In the genomic region with DNA sequence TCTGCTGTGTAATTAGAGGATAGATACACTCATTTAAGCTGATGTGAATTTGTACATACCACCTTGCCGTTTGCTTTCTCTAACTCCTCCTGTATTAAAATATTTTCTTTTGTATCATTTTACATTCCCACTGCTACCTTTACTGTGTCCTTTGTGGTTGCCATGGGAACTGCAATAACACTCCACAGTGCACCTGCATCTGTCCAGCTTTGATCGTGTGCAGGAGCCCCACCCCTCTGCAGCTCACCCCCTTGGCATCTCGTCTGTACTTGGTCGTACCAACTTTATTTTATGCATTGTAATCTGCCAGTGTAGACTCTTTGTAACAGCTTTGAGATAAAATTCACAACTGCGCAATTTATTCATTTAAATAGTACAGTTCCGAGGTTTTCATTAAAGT, we compare ENCODE assay signal across 35 mouse cellular contexts. TPM values are rescaled to one million over a fixed set of nuclear protein-coding genes. Genes with fewer than 3 reads are reported as not detected.
DNase-seq lines count a peak whose midpoint lies in the region; ATAC-seq and TF ChIP-seq lines count a peak whose summit lies in the region.
"Had no signal": no experiment of that assay in that cellular context is flagged by ENCODE, and none has a peak within 500 bp of the region (broad histone marks: within the 10 kb centered on the region; RNA-seq: fewer than 3 reads in every experiment).

No protein-coding gene starts in this region.

- ATAC-seq in midbrain, embryonic 15.5 days (replicated peaks), result peak; percentile 54; the same call in 1 of the 2 replicates
- no peak for ATAC-seq in midbrain, embryonic 13.5 days
- ATAC-seq: forebrain, embryonic 16.5 days; intestine, embryonic 16.5 days had no signal

- H3K27ac ChIP-seq in heart, embryonic 10.5 days, result no peak overlapping the region
- H3K27ac ChIP-seq in midbrain, embryonic 15.5 days, result no peak overlapping the region
- H3K27ac ChIP-seq in midbrain, embryonic 13.5 days, result no peak overlapping the region
- no peak overlapping the region for H3K27ac ChIP-seq in thymus, adult 2 months (ENCODE audit: control insufficient read depth, insufficient read depth, low read length)
- H3K27ac ChIP-seq: embryonic facial prominence, embryonic 13.5 days; heart, embryonic 15.5 days; layer of hippocampus, adult 2 months; left cerebral cortex, adult 2 months; limb, embryonic 12.5 days; liver, embryonic 15.5 days; lung, embryonic 15.5 days; macrophage had no signal

- TF ChIP-seq CTCF in thymus, adult 2 months (IDR thresholded peaks at IDR 0.05; ENCODE audit: borderline replicate concordance, control insufficient read depth, extremely low read depth, insufficient read depth, low read length, poor library complexity), result no peak

- peak; percentile 4 for DNase-seq in heart, adult 11 months
- no peak for DNase-seq in heart, embryonic 10.5 days (ENCODE audit: low spot score)
- DNase-seq in thymus, adult 2 months, result peak; percentile 33
- peak; percentile 38 for DNase-seq in thymus, postnatal 4 days
- no peak for DNase-seq in urinary bladder, postnatal 4 days (ENCODE audit: low spot score in 2 of 2)
- DNase-seq: adrenal gland, adult 8-10 months; cerebellum, adult 11 months; cerebellum, adult 9-10 months; cerebellum, postnatal 36 days; embryo, embryonic 11 days; gastrocnemius, postnatal 10 days; kidney, adult 8-10 months; kidney, postnatal 36 days; right cerebral cortex, postnatal 25 days had no signal

- WGBS in heart, embryonic 10.5 days, result 81% methylated on average over 6 of the region's 6 CpGs
- WGBS in midbrain, embryonic 15.5 days, result 69% methylated on average over 6 of the region's 6 CpGs
- 74% methylated on average over 6 of the region's 6 CpGs for WGBS in midbrain, embryonic 13.5 days
- 51% methylated on average over 6 of the region's 6 CpGs for WGBS in thymus, adult 2 months

- H3K9ac ChIP-seq in midbrain, embryonic 15.5 days, result no peak overlapping the region
- H3K9ac ChIP-seq in midbrain, embryonic 13.5 days (replicated peaks), result no peak overlapping the region
- H3K9ac ChIP-seq: embryonic facial prominence, embryonic 13.5 days; heart, embryonic 15.5 days; limb, embryonic 12.5 days; liver, embryonic 15.5 days; lung, embryonic 15.5 days had no signal

- H3K4me3 ChIP-seq in heart, embryonic 10.5 days, result no peak overlapping the region
- no peak overlapping the region for H3K4me3 ChIP-seq in midbrain, embryonic 15.5 days
- H3K4me3 ChIP-seq in midbrain, embryonic 13.5 days (replicated peaks), result no peak overlapping the region
- H3K4me3 ChIP-seq in thymus, adult 2 months (ENCODE audit: control insufficient read depth, insufficient read depth, low read length), result no peak overlapping the region
- H3K4me3 ChIP-seq: embryonic facial prominence, embryonic 13.5 days; erythroblast, embryonic 14.5 days; heart, embryonic 15.5 days; layer of hippocampus, adult 2 months; left cerebral cortex, adult 2 months; limb, embryonic 12.5 days; liver, embryonic 15.5 days; lung, embryonic 15.5 days had no signal

- no peak overlapping the region for H3K4me2 ChIP-seq in midbrain, embryonic 15.5 days
- H3K4me2 ChIP-seq in midbrain, embryonic 13.5 days (replicated peaks), result no peak overlapping the region
- H3K4me2 ChIP-seq: embryonic facial prominence, embryonic 13.5 days; heart, embryonic 15.5 days; limb, embryonic 12.5 days; liver, embryonic 15.5 days; lung, embryonic 15.5 days; midbrain, embryonic 11.5 days had no signal

- no peaks in the 10 kb centered on the region for H3K36me3 ChIP-seq in heart, embryonic 10.5 days
- H3K36me3 ChIP-seq in midbrain, embryonic 15.5 days (replicated peaks), result no peaks in the 10 kb centered on the region
- no peaks in the 10 kb centered on the region for H3K36me3 ChIP-seq in midbrain, embryonic 13.5 days
- no peaks in the 10 kb centered on the region for H3K36me3 ChIP-seq in thymus, adult 2 months (ENCODE audit: control insufficient read depth, insufficient read depth, low read length)
- H3K36me3 ChIP-seq: embryonic facial prominence, embryonic 13.5 days; G1E; heart, embryonic 15.5 days; liver, embryonic 15.5 days; lung, embryonic 15.5 days had no signal

- no peaks in the 10 kb centered on the region for H3K27me3 ChIP-seq in heart, embryonic 10.5 days (ENCODE audit: insufficient read depth, poor library complexity, severe bottlenecking)
- H3K27me3 ChIP-seq in midbrain, embryonic 15.5 days (replicated peaks), result no peaks in the 10 kb centered on the region
- no peaks in the 10 kb centered on the region for H3K27me3 ChIP-seq in midbrain, embryonic 13.5 days
- no peaks in the 10 kb centered on the region for H3K27me3 ChIP-seq in thymus, adult 2 months (ENCODE audit: control insufficient read depth, insufficient read depth, low read length)
- H3K27me3 ChIP-seq: limb, embryonic 12.5 days; lung, embryonic 15.5 days had no signal

- TF ChIP-seq POLR2A in thymus, adult 2 months (IDR thresholded peaks at IDR 0.05; ENCODE audit: control insufficient read depth, extremely low read depth, insufficient read depth, low read length, poor library complexity), result no peak

- no peaks in the 10 kb centered on the region for H3K4me1 ChIP-seq in heart, embryonic 10.5 days
- H3K4me1 ChIP-seq in midbrain, embryonic 15.5 days, result no peaks in the 10 kb centered on the region
- H3K4me1 ChIP-seq in midbrain, embryonic 13.5 days (replicated peaks), result no peaks in the 10 kb centered on the region
- peaks cover 2% of the 10 kb centered on the region; the same call in 1 of the 2 replicates for H3K4me1 ChIP-seq in thymus, adult 2 months (replicated peaks; ENCODE audit: control insufficient read depth, insufficient read depth, low read length)
- H3K4me1 ChIP-seq: heart, embryonic 15.5 days; limb, embryonic 12.5 days; liver, embryonic 15.5 days; lung, embryonic 15.5 days had no signal

- H3K9me3 ChIP-seq in heart, embryonic 10.5 days, result no peaks in the 10 kb centered on the region
- H3K9me3 ChIP-seq in midbrain, embryonic 15.5 days, result no peaks in the 10 kb centered on the region
- H3K9me3 ChIP-seq in midbrain, embryonic 13.5 days, result no peaks in the 10 kb centered on the region
- H3K9me3 ChIP-seq: embryonic facial prominence, embryonic 13.5 days; G1E; heart, embryonic 15.5 days; liver, embryonic 15.5 days; lung, embryonic 15.5 days had no signal

RNA-seq across cellular contexts. Expression of gene Cpxm1, which starts 13.5 kb away (rescaled TPM):
- 36.2 and 57.6 TPM in 2 replicates for polyA plus RNA-seq in heart, embryonic 10.5 days (2016; fragmentation: Nextera tagmentation; extraction: Ambion mirVana)
- 21.2 and 27.5 TPM in 2 replicates for polyA plus RNA-seq in midbrain, embryonic 15.5 days (2015; fragmentation: Nextera tagmentation; extraction: Ambion mirVana)
- 13.6 and 16.4 TPM in 2 replicates for polyA plus RNA-seq in midbrain, embryonic 13.5 days (2015; fragmentation: Nextera tagmentation; extraction: Ambion mirVana)
- polyA plus RNA-seq in thymus, adult 2 months (2012; rRNA removed), result 7.2 and 9.6 TPM in 2 replicates
- polyA plus RNA-seq: erythroblast, embryonic 14.5 days; G1E; macrophage had no signal

RNA-seq across cellular contexts. Expression of gene Gm28372, which starts 21.1 kb away (rescaled TPM):
- polyA plus RNA-seq in heart, embryonic 10.5 days (2016; fragmentation: Nextera tagmentation; extraction: Ambion mirVana), result not detected in 2 replicates
- polyA plus RNA-seq in midbrain, embryonic 15.5 days (2015; fragmentation: Nextera tagmentation; extraction: Ambion mirVana), result 0.28 and 0.29 TPM in 2 replicates
- polyA plus RNA-seq in midbrain, embryonic 13.5 days (2015; fragmentation: Nextera tagmentation; extraction: Ambion mirVana), result 0.17 TPM in 2 replicates
- not detected in 2 replicates for polyA plus RNA-seq in thymus, adult 2 months (2012; rRNA removed)
- polyA plus RNA-seq: embryonic facial prominence, embryonic 13.5 days; erythroblast, embryonic 14.5 days; forebrain, embryonic 11.5 days; forebrain, embryonic 16.5 days; G1E; gonadal fat pad, adult 2 months; heart, embryonic 15.5 days; hindbrain, embryonic 11.5 days; intestine, embryonic 16.5 days; liver, adult 2 months; liver, embryonic 15.5 days; lung, embryonic 15.5 days; macrophage; midbrain, embryonic 11.5 days; neural tube, embryonic 11.5 days; stomach, embryonic 16.5 days had no signal

RNA-seq across cellular contexts. Expression of gene 1700020A23Rik, which starts 21.2 kb away (rescaled TPM):
- polyA plus RNA-seq in heart, embryonic 10.5 days (2016; fragmentation: Nextera tagmentation; extraction: Ambion mirVana), result 0.28 TPM in 1 of 2 replicates, not detected in the other
- 0.69 TPM in 1 of 2 replicates, not detected in the other for polyA plus RNA-seq in midbrain, embryonic 15.5 days (2015; fragmentation: Nextera tagmentation; extraction: Ambion mirVana)
- 0.46 and 0.58 TPM in 2 replicates for polyA plus RNA-seq in midbrain, embryonic 13.5 days (2015; fragmentation: Nextera tagmentation; extraction: Ambion mirVana)
- 0.26 TPM in 1 of 2 replicates, not detected in the other for polyA plus RNA-seq in thymus, adult 2 months (2012; rRNA removed)
- polyA plus RNA-seq: embryonic facial prominence, embryonic 13.5 days; erythroblast, embryonic 14.5 days; forebrain, embryonic 11.5 days; G1E; heart, embryonic 15.5 days; hindbrain, embryonic 11.5 days; limb, embryonic 12.5 days; liver, adult 2 months; liver, embryonic 15.5 days; lung, embryonic 15.5 days; macrophage; midbrain, embryonic 11.5 days; neural tube, embryonic 11.5 days; stomach, embryonic 16.5 days had no signal

RNA-seq across cellular contexts. Expression of gene Tmem239, which starts 22.4 kb away (rescaled TPM):
- polyA plus RNA-seq in heart, embryonic 10.5 days (2016; fragmentation: Nextera tagmentation; extraction: Ambion mirVana), result not detected in 2 replicates
- polyA plus RNA-seq in midbrain, embryonic 15.5 days (2015; fragmentation: Nextera tagmentation; extraction: Ambion mirVana), result 0.22 TPM in 1 of 2 replicates, not detected in the other
- not detected in 2 replicates for polyA plus RNA-seq in midbrain, embryonic 13.5 days (2015; fragmentation: Nextera tagmentation; extraction: Ambion mirVana)
- not detected in 2 replicates for polyA plus RNA-seq in thymus, adult 2 months (2012; rRNA removed)
- polyA plus RNA-seq: erythroblast, embryonic 14.5 days; forebrain, embryonic 11.5 days; G1E; heart, embryonic 15.5 days; hindbrain, embryonic 11.5 days; intestine, embryonic 16.5 days; limb, embryonic 12.5 days; liver, adult 2 months; liver, embryonic 15.5 days; lung, embryonic 15.5 days; macrophage; midbrain, embryonic 11.5 days; stomach, embryonic 16.5 days had no signal

RNA-seq across cellular contexts. Expression of gene Vps16, which starts 40.2 kb away (rescaled TPM):
- 84.5 and 91.1 TPM in 2 replicates for polyA plus RNA-seq in heart, embryonic 10.5 days (2016; fragmentation: Nextera tagmentation; extraction: Ambion mirVana)
- 108 and 111 TPM in 2 replicates for polyA plus RNA-seq in midbrain, embryonic 15.5 days (2015; fragmentation: Nextera tagmentation; extraction: Ambion mirVana)
- 112 and 124 TPM in 2 replicates for polyA plus RNA-seq in midbrain, embryonic 13.5 days (2015; fragmentation: Nextera tagmentation; extraction: Ambion mirVana)
- 189 and 213 TPM in 2 replicates for polyA plus RNA-seq in thymus, adult 2 months (2012; rRNA removed)

Comparison
In these comparisons a context has a peak if more than half of its experiments do, and no peak if none do; other contexts are left out.
1. DNase-seq: peak in heart, adult 11 months (single experiment), thymus, adult 2 months (single experiment) and thymus, postnatal 4 days (single experiment); none in heart, embryonic 10.5 days (single experiment) and urinary bladder, postnatal 4 days (0 of 2).